8 mouse cellular contexts compared by ENCODE assay signal in genomic region chr12:16185431-16185923, GRCm38 (mm10).
DNase-seq lines count a peak whose midpoint lies in the region; ATAC-seq and TF ChIP-seq lines count a peak whose summit lies in the region.

No protein-coding gene starts in this region.

- TF ChIP-seq EP300 in liver, embryonic 14.5 days (IDR thresholded peaks at IDR 0.05; ENCODE audit: low read depth): peak; percentile 72

- peak overlapping the region; percentile 61 for H3K9ac ChIP-seq in heart, embryonic 16.5 days (ENCODE audit: low read length)
- H3K9ac ChIP-seq in liver, embryonic 14.5 days (replicated peaks): no peak overlapping the region

- no peaks in the 10 kb centered on the region for H3K27me3 ChIP-seq in heart, embryonic 16.5 days (ENCODE audit: control insufficient read depth, insufficient read depth, low read length)
- no peaks in the 10 kb centered on the region for H3K27me3 ChIP-seq in liver, embryonic 14.5 days (ENCODE audit: control insufficient read depth, insufficient read depth, low read length)

- peak overlapping the region; percentile 70 for H3K27ac ChIP-seq in heart, embryonic 16.5 days (ENCODE audit: low read length)
- H3K27ac ChIP-seq in liver, embryonic 14.5 days: no peak overlapping the region

- peak overlapping the region; percentile 31 for H3K4me3 ChIP-seq in heart, embryonic 16.5 days (ENCODE audit: low read length)
- H3K4me3 ChIP-seq in liver, embryonic 14.5 days (ENCODE audit: insufficient read depth in 1 of 2, low read depth in 2 of 2, low read length in 2 of 2): no peak overlapping the region

- ATAC-seq in CD4-positive, CD25-positive, alpha-beta regulatory T cell, adult 4 months: peak; percentile 85
- peak; percentile 88 for ATAC-seq in heart, embryonic 16.5 days (replicated peaks; ENCODE audit: extremely low read depth, insufficient read depth, low FRiP score)
- ATAC-seq in liver, embryonic 14.5 days (ENCODE audit: insufficient read depth): peak; percentile 64; the same call in 1 of the 2 replicates

- peaks cover 26% of the 10 kb centered on the region for H3K4me1 ChIP-seq in heart, embryonic 16.5 days (ENCODE audit: control insufficient read depth, insufficient read depth, low read length)
- peaks cover 0 to 12% of the 10 kb centered on the region in 2 experiments; a peak in 2 of 4 replicates for H3K4me1 ChIP-seq in liver, embryonic 14.5 days (replicated peaks; ENCODE audit: control insufficient read depth in 2 of 2, insufficient read depth in 2 of 2, low read length in 1 of 2)

- 5% methylated on average over 14 of the region's 14 CpGs for WGBS in heart, embryonic 16.5 days
- WGBS in liver, embryonic 14.5 days (ENCODE audit: insufficient replicate concordance): 2% methylated on average over 14 of the region's 14 CpGs

- no peak for TF ChIP-seq CTCF in liver, embryonic 14.5 days (IDR thresholded peaks at IDR 0.05; ENCODE audit: low read depth)

- H3K36me3 ChIP-seq in heart, embryonic 16.5 days (ENCODE audit: control insufficient read depth, insufficient read depth): no peaks in the 10 kb centered on the region
- H3K36me3 ChIP-seq in liver, embryonic 14.5 days (replicated peaks; ENCODE audit: control insufficient read depth, insufficient read depth, low read depth): no peaks in the 10 kb centered on the region

- DNase-seq in c-Kit-positive CD71-negative TER-119-negative erythroid progenitor cells, embryonic 14.5 days (ENCODE audit: low read depth): peak; percentile 58
- DNase-seq in liver, embryonic 14.5 days (ENCODE audit: low read depth in 3 of 3, low spot score in 3 of 3): peak; percentile 40 to 45 (median 45)
- peak; percentile 22 to 30 for DNase-seq in spleen, postnatal 14 days (ENCODE audit: low spot score in 2 of 2)
- DNase-seq in urinary bladder, postnatal 36 days (ENCODE audit: low spot score in 2 of 2): no peak
- DNase-seq in urinary bladder, adult 2 months (ENCODE audit: low spot score): no peak
- DNase-seq in cerebellum, adult 9-10 months: no peak

- no peaks in the 10 kb centered on the region for H3K9me3 ChIP-seq in heart, embryonic 16.5 days (replicated peaks; ENCODE audit: control insufficient read depth, low read length)
- no peaks in the 10 kb centered on the region for H3K9me3 ChIP-seq in liver, embryonic 14.5 days (ENCODE audit: control insufficient read depth, low read length)

- peak overlapping the region; percentile 63 for H3K4me2 ChIP-seq in heart, embryonic 16.5 days (ENCODE audit: low read depth, low read length)
- H3K4me2 ChIP-seq in liver, embryonic 14.5 days (ENCODE audit: low read depth): peak overlapping the region; percentile 36

Comparison
In these comparisons a context has a peak if more than half of its experiments do, and no peak if none do; other contexts are left out.
1. DNase-seq: peak in c-Kit-positive CD71-negative TER-119-negative erythroid progenitor cells, embryonic 14.5 days (single experiment), liver, embryonic 14.5 days (3 of 3) and spleen, postnatal 14 days (2 of 2); none in urinary bladder, postnatal 36 days (0 of 2), urinary bladder, adult 2 months (single experiment) and cerebellum, adult 9-10 months (single experiment).
2. Peak in every context shown above with its lines, with median percentiles within 50 percentile points of each other: ATAC-seq.